Mouse (Mus musculus) forebrain, postnatal 0 days (tissue): ENCODE measurements at regions not wholly inside any gene's neighbourhood (a gene's known extent, or its start where the extent isn't known, plus 50 kb on each side); places are given as distances from the start of the nearest gene placed in this dataset.

ENCODE experiments used
- ATAC-seq: fragments of 200-750 bp; cut with Nextera tagmentation; 2 replicates; pipeline ENCODE4 v1.8.0; 2017; ENCODE audit warnings: mild to moderate bottlenecking, moderate library complexity
- DNase-seq: peaks from one replicate; pipeline ENCODE4 v3.0.0-alpha.2; 2015
- H3K27ac ChIP-seq: fragments of 300-500 bp; sonication (generic); 2 replicates; pipeline ENCODE4 v1.5.1; 2014; ENCODE audit warnings: low read depth, mild to moderate bottlenecking, antibody characterized with exemption, low read length, moderate library complexity, mixed read lengths
- H3K27me3 ChIP-seq: fragments of 300-500 bp; sonication (generic); 2 replicates; pipeline ENCODE4 v1.6.1; 2014; ENCODE audit warnings: mild to moderate bottlenecking, low read length, mixed read lengths; ENCODE audit not compliant: insufficient read depth
- H3K36me3 ChIP-seq: fragments of 300-500 bp; sonication (generic); 2 replicates; pipeline ENCODE4 v1.6.1; 2014; ENCODE audit warnings: mild to moderate bottlenecking, moderate library complexity; ENCODE audit not compliant: insufficient read depth
- H3K4me1 ChIP-seq: fragments of 300-500 bp; sonication (generic); 2 replicates; pipeline ENCODE4 v1.6.1; 2014; ENCODE audit warnings: antibody characterized with exemption; ENCODE audit not compliant: insufficient read depth
- H3K4me2 ChIP-seq: fragments of 300-500 bp; sonication (generic); 2 replicates; pipeline ENCODE4 v1.6.1; 2014; ENCODE audit warnings: low read depth, mild to moderate bottlenecking, moderate library complexity
- H3K4me3 ChIP-seq: fragments of 300-500 bp; sonication (generic); 2 replicates; pipeline ENCODE4 v1.5.1; 2014; ENCODE audit warnings: low read depth, low read length, mixed read lengths
- H3K9ac ChIP-seq: fragments of 300-500 bp; sonication (generic); 2 replicates; pipeline ENCODE4 v1.6.1; 2014; ENCODE audit warnings: mild to moderate bottlenecking
- H3K9me3 ChIP-seq: fragments of 300-500 bp; sonication (generic); 2 replicates; pipeline ENCODE4 v1.6.1; 2016; ENCODE audit warnings: low read length
- CTCF ChIP-seq: sonication (generic); IDR thresholded peaks from 2 replicates; pipeline ENCODE4 v1.5.1; 2016; ENCODE audit warnings: antibody characterized with exemption, control low read depth, low read depth
- WGBS: fragments of 180-500 bp; shearing (Covaris S2); extraction: QIAGEN DNeasy Blood & Tissue Kit; methylation state at CpG from one replicate; pipeline ENCODE4 v1.1.7; 2014; 5-methylcytosine and 5-hydroxymethylcytosine counted together

DNA sequence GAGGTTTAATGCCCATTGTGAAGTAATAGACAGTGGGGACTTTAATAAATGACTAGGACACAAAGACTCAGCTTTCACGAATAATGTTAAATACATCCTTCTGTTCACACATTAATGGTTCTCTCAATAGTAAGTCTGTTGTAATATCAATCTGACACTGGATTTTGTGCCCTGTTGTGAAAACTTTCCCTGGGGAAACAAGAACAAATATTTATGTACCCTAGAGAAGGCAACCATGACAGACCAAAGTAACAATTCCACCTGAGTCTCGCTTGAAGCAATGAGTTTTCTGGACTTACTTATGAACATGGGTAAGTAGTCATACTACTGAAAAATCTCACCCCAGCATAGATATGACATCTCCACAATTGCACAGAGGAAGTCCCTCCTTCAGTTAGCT is 105.1 kb upstream of the Lgalsl start:
- DNase-seq: no peak
- Histone ChIP-seq H3K9ac (no peak overlapping the region), H3K9me3 (no peaks in the 10 kb centered on the region), H3K4me3 (no peak overlapping the region), H3K4me2 (no peak overlapping the region), H3K36me3 (no peaks in the 10 kb centered on the region), H3K27me3 (no peaks in the 10 kb centered on the region), H3K4me1 (no peaks in the 10 kb centered on the region), H3K27ac (no peak overlapping the region)
- no peak for TF ChIP-seq CTCF
- 88% methylated on average over 2 of the region's 2 CpGs for WGBS
- ATAC-seq: no peak

- H3K27me3 ChIP-seq: no peaks in the 10 kb centered on the region
- ATAC-seq (no peak), DNase-seq (no peak)
- no peak overlapping the region for H3K4me2 ChIP-seq
- no peaks in the 10 kb centered on the region for H3K9me3 ChIP-seq
- H3K27ac ChIP-seq: no peak overlapping the region
- H3K4me1 ChIP-seq: no peaks in the 10 kb centered on the region
- no peak for TF ChIP-seq CTCF
- no peaks in the 10 kb centered on the region for H3K36me3 ChIP-seq
- no peak overlapping the region for H3K4me3 ChIP-seq
- no peak overlapping the region for H3K9ac ChIP-seq
- WGBS: 83% methylated on average over 1 of the region's 1 CpGs
Observed at GRCm38 (mm10) chr11:20936996-20937395, 106.1 kb upstream of the Lgalsl start.

DNA sequence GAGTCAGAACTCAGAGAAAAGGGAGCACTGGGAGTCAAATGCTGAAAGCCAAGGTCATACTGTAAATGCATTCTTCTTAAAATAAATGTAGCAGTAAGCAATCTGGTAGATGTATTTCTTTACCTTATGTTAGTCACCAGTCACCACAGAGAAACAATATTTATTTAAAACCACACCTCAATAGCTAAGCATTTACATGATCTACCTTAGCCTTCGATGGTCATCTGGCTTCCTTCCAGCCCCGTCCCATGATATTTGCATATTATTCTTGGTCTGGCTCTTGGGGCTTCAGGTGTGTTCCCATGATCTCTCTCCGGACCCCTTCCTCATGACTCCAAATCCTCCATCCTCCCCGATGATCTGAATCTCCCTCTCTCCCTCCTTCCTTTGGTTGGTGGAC is 107.1 kb upstream of the Lgalsl start:
- Histone ChIP-seq H3K36me3 (no peaks in the 10 kb centered on the region), H3K9me3 (no peaks in the 10 kb centered on the region), H3K9ac (no peak overlapping the region), H3K4me3 (no peak overlapping the region), H3K4me1 (no peaks in the 10 kb centered on the region), H3K27me3 (no peaks in the 10 kb centered on the region), H3K27ac (no peak overlapping the region), H3K4me2 (no peak overlapping the region)
- no peak for TF ChIP-seq CTCF
- WGBS: 88% methylated on average over 4 of the region's 4 CpGs
- DNase-seq: no peak
- ATAC-seq: no peak

DNA sequence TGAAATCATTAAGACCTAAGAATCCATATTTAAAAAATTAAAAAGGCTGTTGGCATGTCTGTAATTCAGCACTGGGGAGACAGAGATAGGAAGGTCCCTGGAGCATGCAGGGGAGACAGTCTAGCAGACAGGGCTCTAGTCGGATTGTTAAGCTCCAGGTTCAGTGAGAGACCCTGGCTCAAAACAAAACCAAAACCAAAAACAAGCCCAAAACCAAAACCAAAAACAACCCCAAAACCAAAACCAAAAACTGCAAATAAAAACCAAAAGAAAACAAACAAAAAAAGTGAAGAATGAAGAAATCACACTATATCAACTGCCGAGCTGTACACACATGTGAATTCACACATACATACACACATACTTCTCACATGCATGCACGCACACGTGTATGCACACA is 108.8 kb upstream of the Lgalsl start:
- Histone ChIP-seq H3K9ac (no peak overlapping the region), H3K27me3 (no peaks in the 10 kb centered on the region), H3K36me3 (no peaks in the 10 kb centered on the region), H3K27ac (no peak overlapping the region), H3K4me3 (no peak overlapping the region), H3K4me1 (no peaks in the 10 kb centered on the region), H3K9me3 (no peaks in the 10 kb centered on the region), H3K4me2 (no peak overlapping the region)
- ATAC-seq: no peak
- DNase-seq: no peak
- no peak for TF ChIP-seq CTCF
- WGBS: 83% methylated on average over 4 of the region's 4 CpGs

DNA sequence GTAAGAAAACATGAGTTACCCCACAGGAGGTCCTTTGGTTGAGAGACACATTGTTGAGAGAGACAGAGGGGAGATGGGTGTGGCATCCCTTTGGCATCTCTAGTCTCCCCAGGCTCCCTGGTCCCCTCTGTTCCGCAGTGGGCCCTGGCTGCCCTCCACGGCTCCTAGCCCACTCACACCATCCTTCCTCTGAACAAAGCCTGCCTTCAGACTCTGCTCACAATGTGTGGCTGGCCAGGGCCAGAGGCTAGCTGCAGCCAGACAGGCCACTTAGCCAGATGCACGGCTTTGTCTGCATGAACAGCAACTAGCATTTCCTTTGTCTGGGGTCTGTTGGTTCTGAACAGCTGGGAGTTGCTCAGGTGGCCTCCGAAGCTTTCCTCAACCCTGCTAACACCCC is 110.7 kb upstream of the Lgalsl start:
- TF ChIP-seq CTCF: no peak
- Histone ChIP-seq H3K4me2 (no peak overlapping the region), H3K9me3 (no peaks in the 10 kb centered on the region), H3K4me1 (no peaks in the 10 kb centered on the region), H3K9ac (no peak overlapping the region), H3K4me3 (no peak overlapping the region), H3K27ac (no peak overlapping the region), H3K36me3 (no peaks in the 10 kb centered on the region), H3K27me3 (no peaks in the 10 kb centered on the region)
- DNase-seq (no peak), ATAC-seq (peak; percentile 68; the same call in 1 of the 2 replicates)
- 28% methylated on average over 4 of the region's 4 CpGs for WGBS

- H3K36me3 ChIP-seq: no peaks in the 10 kb centered on the region
- H3K4me2 ChIP-seq: no peak overlapping the region
- 77% methylated on average over 8 of the region's 8 CpGs for WGBS
- H3K4me1 ChIP-seq: no peaks in the 10 kb centered on the region; the same call in 1 of the 2 replicates
- TF ChIP-seq CTCF: no peak
- H3K9ac ChIP-seq: no peak overlapping the region
- no peaks in the 10 kb centered on the region for H3K27me3 ChIP-seq
- ATAC-seq (no peak), DNase-seq (no peak)
- no peaks in the 10 kb centered on the region for H3K9me3 ChIP-seq
- no peak overlapping the region for H3K4me3 ChIP-seq
- no peak overlapping the region for H3K27ac ChIP-seq
Observed at GRCm38 (mm10) chr11:20955561-20955960, 124.7 kb upstream of the Lgalsl start.

- Histone ChIP-seq H3K27ac (no peak overlapping the region), H3K4me3 (no peak overlapping the region), H3K27me3 (no peaks in the 10 kb centered on the region), H3K4me2 (no peak overlapping the region), H3K9me3 (no peaks in the 10 kb centered on the region), H3K9ac (no peak overlapping the region), H3K4me1 (no peaks in the 10 kb centered on the region; the same call in 1 of the 2 replicates), H3K36me3 (no peaks in the 10 kb centered on the region)
- no peak for TF ChIP-seq CTCF
- ATAC-seq: no peak
- WGBS: 62% methylated on average over 2 of the region's 2 CpGs
- no peak for DNase-seq
Observed at GRCm38 (mm10) chr11:20957766-20958165, 126.9 kb upstream of the Lgalsl start.

GRCm38 (mm10) chr11:20958233-20958632 is 127.4 kb upstream of the Lgalsl start:
- no peak for TF ChIP-seq CTCF
- 25% methylated on average over 5 of the region's 5 CpGs for WGBS

More at GRCm38 (mm10) chr11:20958233-20958632, 127.4 kb upstream of the Lgalsl start:
- Histone ChIP-seq H3K27ac (no peak overlapping the region), H3K4me2 (no peak overlapping the region), H3K9me3 (no peaks in the 10 kb centered on the region), H3K36me3 (no peaks in the 10 kb centered on the region), H3K4me1 (no peaks in the 10 kb centered on the region; the same call in 1 of the 2 replicates), H3K9ac (no peak overlapping the region), H3K4me3 (no peak overlapping the region), H3K27me3 (no peaks in the 10 kb centered on the region)
- DNase-seq (no peak), ATAC-seq (no peak)
